ENCODE assay signal across 9 mouse cellular contexts in the genomic region with DNA sequence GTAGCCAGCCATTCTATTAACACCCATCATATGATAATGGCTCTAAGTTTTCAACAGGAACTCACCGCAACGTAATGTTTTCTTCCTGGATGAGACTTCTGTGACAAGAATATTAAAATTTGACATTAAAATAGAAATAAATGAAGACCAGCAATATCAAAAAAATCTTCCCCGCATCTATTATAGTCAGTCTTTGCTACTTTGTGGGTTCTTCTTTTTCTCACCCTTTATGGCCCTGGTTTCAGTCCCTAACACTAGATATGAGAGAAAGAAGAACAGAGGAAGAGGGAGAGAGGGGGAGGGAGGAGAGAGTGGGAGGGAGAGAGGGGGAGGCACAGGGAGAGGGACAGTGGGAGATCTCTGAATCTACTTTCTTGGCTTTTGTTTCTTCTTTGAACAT. TPM values are rescaled to one million over a fixed set of nuclear protein-coding genes. Genes with fewer than 3 reads are reported as not detected.
DNase-seq lines count a peak whose midpoint lies in the region; TF ChIP-seq lines count a peak whose summit lies in the region.
"Had no signal": no experiment of that assay in that cellular context is flagged by ENCODE, and none has a peak within 500 bp of the region (broad histone marks: within the 10 kb centered on the region; RNA-seq: fewer than 3 reads in every experiment).

Gene Lama2 (minus strand): TSS at position 101 of the 400 bp plus-strand sequence.

- no peak within 1 kb of the TSS for H3K27ac ChIP-seq in gastrocnemius, adult 2 months
- H3K27ac ChIP-seq: intestine, embryonic 15.5 days; liver, embryonic 14.5 days had no signal

- TF ChIP-seq CTCF in gastrocnemius, adult 2 months (IDR thresholded peaks at IDR 0.05), result no peak

- intact Hi-C loops in left cerebral cortex, postnatal 4 days (cut with DNase I), result no loop called here
- intact Hi-C loops in gastrocnemius, adult 2 months (cut with DNase I), result no loop called here
- intact Hi-C loops in heart, postnatal 36 days (cut with DNase I), result no loop called here

- no peak for DNase-seq in left cerebral cortex, postnatal 4 days
- DNase-seq in left cerebral cortex, adult 18-20 months (ENCODE audit: low spot score in 2 of 2), result no peak
- no peak for DNase-seq in adrenal gland, postnatal 4 days (ENCODE audit: low spot score in 2 of 2)
- DNase-seq in gastrocnemius, adult 2 months, result no peak
- DNase-seq in heart, postnatal 36 days, result no peak
- no peak for DNase-seq in frontal cortex, postnatal 14 days (ENCODE audit: low spot score in 2 of 2)
- DNase-seq in yolk sac, embryonic 10.5 days (ENCODE audit: low spot score), result no peak

- H3K4me3 ChIP-seq in gastrocnemius, adult 2 months, result no peak within 1 kb of the TSS
- H3K4me3 ChIP-seq: intestine, embryonic 15.5 days had no signal

RNA-seq across cellular contexts. Expression of gene Lama2, which starts in this region (rescaled TPM):
- 10 to 100 TPM; 12.3 to 15.2 TPM for total RNA-seq in left cerebral cortex, postnatal 4 days (2021)
- 1 to 10 TPM; 6.5 to 8.7 TPM for total RNA-seq in left cerebral cortex, adult 18-20 months (2021)
- total RNA-seq in adrenal gland, postnatal 4 days (2021), result 10 to 100 TPM; 60.0 to 66.3 TPM
- 10 to 100 TPM; 46.0 to 56.1 TPM for total RNA-seq in gastrocnemius, adult 2 months (2021)
- total RNA-seq in heart, postnatal 36 days (2021), result 100 to 1,000 TPM; 138 to 149 TPM
